Mouse (Mus musculus): ENCODE results near the gene Ube2q2. TPM values are rescaled to one million over a fixed set of nuclear protein-coding genes. Genes with fewer than 3 reads are reported as not detected.

Ube2q2 gene
- polyA plus RNA-seq, 1 experiment: 11.4 TPM

DNA sequence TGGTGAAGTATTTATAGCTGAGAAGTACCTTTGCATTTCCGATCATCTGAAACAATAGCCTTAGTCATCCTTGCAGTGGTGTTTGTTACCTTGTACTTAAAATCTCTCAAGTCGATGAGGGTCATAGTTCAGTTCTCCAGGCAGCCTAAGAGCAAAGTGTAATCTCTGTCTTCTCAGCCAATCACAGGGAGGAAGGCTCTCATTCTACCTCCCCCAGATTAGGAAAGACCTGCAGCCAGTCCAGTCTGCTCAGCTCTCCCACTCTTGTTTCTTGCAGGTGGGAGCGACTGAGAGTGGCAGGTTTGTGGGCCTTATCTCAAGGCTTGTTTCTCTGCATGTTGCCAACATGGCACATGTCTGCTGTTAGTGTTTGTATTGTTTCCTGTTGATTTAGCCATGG, 66.4 kb downstream of the Ube2q2 start:
- Histone ChIP-seq H3K27me3 (replicated peaks) (no peaks in the 10 kb centered on the region), H3K4me1 (peaks cover 43% of the 10 kb centered on the region), H3K9me3 (no peaks in the 10 kb centered on the region), H3K36me3 (replicated peaks; ENCODE audit: low read length) (peaks cover 88% of the 10 kb centered on the region), H3K4me3 (replicated peaks) (no peak overlapping the region)
- TF ChIP-seq FLI1 (IDR thresholded peaks at IDR 0.05; ENCODE audit: low read length): no peak
- TF ChIP-seq GATA1 (IDR thresholded peaks at IDR 0.05; ENCODE audit: borderline replicate concordance, low read length): no peak

DNA sequence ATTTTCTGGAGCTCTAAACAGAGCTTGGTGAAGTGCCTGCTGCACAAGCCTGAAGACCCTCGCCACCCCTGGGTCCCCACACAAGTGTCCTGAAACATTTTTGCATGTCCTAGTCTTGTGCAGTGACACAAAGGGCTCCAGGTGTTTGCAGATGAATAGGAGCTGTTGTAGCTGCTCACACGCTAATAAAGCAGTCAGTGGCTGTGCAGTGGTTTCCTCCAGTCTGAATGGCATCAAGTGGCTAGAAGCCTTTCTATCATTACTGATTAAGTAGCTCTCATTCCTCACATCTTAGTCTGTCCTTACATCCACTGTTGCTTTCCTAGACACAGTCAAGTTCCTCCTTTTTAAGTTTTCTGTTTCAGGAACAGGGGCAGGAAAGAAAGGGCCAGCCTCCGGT, 67.0 kb downstream of the Ube2q2 start:
- Histone ChIP-seq H3K36me3 (replicated peaks; ENCODE audit: low read length) (peaks cover 94% of the 10 kb centered on the region), H3K9me3 (no peaks in the 10 kb centered on the region), H3K4me1 (peaks cover 43% of the 10 kb centered on the region), H3K27me3 (replicated peaks) (no peaks in the 10 kb centered on the region), H3K4me3 (replicated peaks) (no peak overlapping the region)
- no peak for TF ChIP-seq FLI1 (IDR thresholded peaks at IDR 0.05; ENCODE audit: low read length)
- no peak for TF ChIP-seq GATA1 (IDR thresholded peaks at IDR 0.05; ENCODE audit: borderline replicate concordance, low read length)

DNA sequence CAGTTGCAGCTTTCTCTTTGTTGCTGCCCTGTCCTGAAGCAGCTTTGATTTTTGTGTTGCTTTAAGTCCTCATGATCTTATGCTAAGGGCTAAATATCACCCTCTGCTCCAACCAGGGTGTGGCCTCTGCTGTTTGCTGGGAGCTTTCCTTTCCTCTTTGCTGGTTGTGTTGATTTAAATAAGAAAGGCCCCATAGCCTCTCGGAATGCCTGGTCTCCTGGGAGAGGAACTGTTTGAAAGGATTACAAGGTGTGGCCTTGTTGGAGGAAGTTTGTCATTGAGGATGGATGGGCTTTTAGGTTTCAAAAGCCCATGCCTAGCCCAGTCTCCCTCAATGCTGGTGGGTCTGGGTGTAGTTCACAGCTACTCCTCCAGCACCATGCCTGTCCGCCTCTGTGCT, 67.4 kb downstream of the Ube2q2 start:
- peaks cover 97% of the 10 kb centered on the region for H3K36me3 ChIP-seq (replicated peaks; ENCODE audit: low read length)
- H3K4me3 ChIP-seq (replicated peaks): no peak overlapping the region
- no peak for TF ChIP-seq FLI1 (IDR thresholded peaks at IDR 0.05; ENCODE audit: low read length)
- no peak for TF ChIP-seq GATA1 (IDR thresholded peaks at IDR 0.05; ENCODE audit: borderline replicate concordance, low read length)
- peaks cover 42% of the 10 kb centered on the region for H3K4me1 ChIP-seq
- H3K9me3 ChIP-seq: no peaks in the 10 kb centered on the region
- no peaks in the 10 kb centered on the region for H3K27me3 ChIP-seq (replicated peaks)

DNA sequence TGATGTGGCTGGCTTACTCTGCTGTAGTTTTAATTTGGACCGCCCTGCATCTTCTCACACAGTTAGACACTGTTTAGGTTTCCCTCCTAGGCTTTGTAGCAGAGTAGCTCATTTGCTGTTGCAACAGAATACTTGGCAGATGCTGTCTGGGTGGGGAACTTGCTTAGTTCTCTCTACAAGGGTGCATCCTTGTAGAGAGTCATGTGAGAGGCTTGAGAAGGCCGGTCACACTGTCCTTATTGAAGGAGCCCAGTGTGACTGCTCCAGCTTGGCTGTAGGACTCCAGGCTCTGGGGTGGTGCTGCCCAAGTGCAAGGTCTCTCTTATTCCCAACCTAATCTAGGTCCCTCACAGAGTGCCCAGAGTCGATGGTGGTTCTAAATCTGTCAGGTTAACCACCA, 68.7 kb downstream of the Ube2q2 start:
- Histone ChIP-seq H3K36me3 (replicated peaks; ENCODE audit: low read length) (peaks cover 99% of the 10 kb centered on the region), H3K4me1 (peaks cover 34% of the 10 kb centered on the region)
- TF ChIP-seq GATA1 (IDR thresholded peaks at IDR 0.05; ENCODE audit: borderline replicate concordance, low read length): no peak

GRCm38 (mm10) chr9:55225165-55225737, 76.6 kb downstream of the Ube2q2 start:
- TF ChIP-seq GATA1 (IDR thresholded peaks at IDR 0.05; ENCODE audit: borderline replicate concordance, low read length) (no peak), FLI1 (IDR thresholded peaks at IDR 0.05; ENCODE audit: low read length) (no peak)
- Histone ChIP-seq H3K4me3 (replicated peaks) (no peak overlapping the region), H3K27me3 (replicated peaks) (no peaks in the 10 kb centered on the region), H3K4me1 (peaks cover 31% of the 10 kb centered on the region), H3K9me3 (peaks cover 4% of the 10 kb centered on the region), H3K36me3 (replicated peaks; ENCODE audit: low read length) (peaks cover 57% of the 10 kb centered on the region)

More for the DNA sequence above, 68.7 kb downstream of the Ube2q2 start:
- no peak overlapping the region for H3K4me3 ChIP-seq (replicated peaks)
- H3K27me3 ChIP-seq (replicated peaks): no peaks in the 10 kb centered on the region
- H3K9me3 ChIP-seq: no peaks in the 10 kb centered on the region

DNA sequence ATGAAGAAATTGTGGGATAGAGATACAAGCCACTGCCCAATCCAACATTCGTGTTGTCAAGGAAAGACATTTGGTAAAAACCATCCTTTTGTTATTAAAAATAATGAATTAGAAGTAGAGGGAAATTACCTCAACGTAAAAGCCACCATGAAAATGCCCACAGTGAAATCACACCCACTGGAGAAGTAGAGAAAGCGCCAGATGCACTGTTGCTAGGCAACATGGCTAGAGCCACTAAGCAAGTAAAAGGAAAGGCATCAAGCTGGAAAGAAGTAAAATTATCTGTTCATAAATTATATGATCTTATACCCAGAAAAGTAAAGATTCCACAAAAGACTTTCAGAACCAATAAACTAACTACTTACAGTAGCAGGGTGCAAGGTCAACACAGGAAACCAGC, 77.6 kb downstream of the Ube2q2 start:
- no peaks in the 10 kb centered on the region for H3K27me3 ChIP-seq (replicated peaks)
- peaks cover 25% of the 10 kb centered on the region for H3K4me1 ChIP-seq
- H3K9me3 ChIP-seq: peaks cover 4% of the 10 kb centered on the region
- TF ChIP-seq FLI1 (IDR thresholded peaks at IDR 0.05; ENCODE audit: low read length) (no peak), GATA1 (IDR thresholded peaks at IDR 0.05; ENCODE audit: borderline replicate concordance, low read length) (no peak)
- H3K36me3 ChIP-seq (replicated peaks; ENCODE audit: low read length): peaks cover 47% of the 10 kb centered on the region
- no peak overlapping the region for H3K4me3 ChIP-seq (replicated peaks)

GRCm38 (mm10) chr9:55228149-55228548, 79.5 kb downstream of the Ube2q2 start:
- H3K4me1 ChIP-seq: peaks cover 25% of the 10 kb centered on the region
- TF ChIP-seq FLI1 (IDR thresholded peaks at IDR 0.05; ENCODE audit: low read length): no peak
- no peak for TF ChIP-seq GATA1 (IDR thresholded peaks at IDR 0.05; ENCODE audit: borderline replicate concordance, low read length)
- no peaks in the 10 kb centered on the region for H3K27me3 ChIP-seq (replicated peaks)
- peaks cover 28% of the 10 kb centered on the region for H3K36me3 ChIP-seq (replicated peaks; ENCODE audit: low read length)
- no peak overlapping the region for H3K4me3 ChIP-seq (replicated peaks)
- peaks cover 3% of the 10 kb centered on the region for H3K9me3 ChIP-seq

GRCm38 (mm10) chr9:55229010-55229409, 80.4 kb downstream of the Ube2q2 start:
- H3K4me3 ChIP-seq (replicated peaks): no peak overlapping the region
- H3K36me3 ChIP-seq (replicated peaks; ENCODE audit: low read length): peaks cover 20% of the 10 kb centered on the region
- no peaks in the 10 kb centered on the region for H3K9me3 ChIP-seq
- no peaks in the 10 kb centered on the region for H3K27me3 ChIP-seq (replicated peaks)
- peaks cover 25% of the 10 kb centered on the region for H3K4me1 ChIP-seq
- TF ChIP-seq GATA1 (IDR thresholded peaks at IDR 0.05; ENCODE audit: borderline replicate concordance, low read length) (no peak), FLI1 (IDR thresholded peaks at IDR 0.05; ENCODE audit: low read length) (no peak)

DNA sequence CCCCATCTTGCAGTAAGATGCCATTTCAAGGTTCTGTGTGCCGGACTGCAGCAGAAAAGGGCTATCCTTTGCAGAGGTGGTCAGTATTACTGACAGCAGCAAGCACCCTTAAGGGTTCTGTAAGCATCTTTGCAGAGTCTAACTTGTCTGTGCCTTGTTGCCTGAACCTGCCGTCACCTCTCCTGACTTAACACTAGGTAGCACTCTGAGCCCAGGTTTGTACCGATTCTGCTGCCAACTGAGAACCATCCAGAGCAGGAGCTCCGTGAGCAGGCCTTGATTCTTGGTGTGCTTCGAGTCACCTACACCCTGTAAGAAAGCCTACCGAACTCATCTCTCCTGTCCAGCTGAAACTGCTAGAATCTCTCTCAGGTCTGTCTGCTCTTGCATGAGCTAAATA, 82.9 kb downstream of the Ube2q2 start:
- H3K27me3 ChIP-seq (replicated peaks): no peaks in the 10 kb centered on the region
- TF ChIP-seq GATA1 (IDR thresholded peaks at IDR 0.05; ENCODE audit: borderline replicate concordance, low read length) (no peak), FLI1 (IDR thresholded peaks at IDR 0.05; ENCODE audit: low read length) (no peak)
- H3K4me1 ChIP-seq: peaks cover 19% of the 10 kb centered on the region
- H3K4me3 ChIP-seq (replicated peaks): no peak overlapping the region
- no peaks in the 10 kb centered on the region for H3K36me3 ChIP-seq (replicated peaks; ENCODE audit: low read length)
- peaks cover 5% of the 10 kb centered on the region; the same call in 1 of the 2 replicates for H3K9me3 ChIP-seq

GRCm38 (mm10) chr9:55232110-55232509, 83.5 kb downstream of the Ube2q2 start:
- H3K27me3 ChIP-seq (replicated peaks): no peaks in the 10 kb centered on the region
- no peaks in the 10 kb centered on the region for H3K36me3 ChIP-seq (replicated peaks; ENCODE audit: low read length)
- H3K9me3 ChIP-seq: peaks cover 5% of the 10 kb centered on the region; the same call in 1 of the 2 replicates
- peaks cover 24% of the 10 kb centered on the region for H3K4me1 ChIP-seq
- no peak overlapping the region for H3K4me3 ChIP-seq (replicated peaks)
- TF ChIP-seq FLI1 (IDR thresholded peaks at IDR 0.05; ENCODE audit: low read length): no peak
- no peak for TF ChIP-seq GATA1 (IDR thresholded peaks at IDR 0.05; ENCODE audit: borderline replicate concordance, low read length)

All from megakaryocyte, embryonic 14.5 days (primary cell).